In genomic region chr7:66841165-66841564, GRCm38 (mm10) we compare ENCODE assay signal across 8 mouse cellular contexts. TPM values are rescaled to one million over a fixed set of nuclear protein-coding genes. Genes with fewer than 3 reads are reported as not detected.
DNase-seq lines count a peak whose midpoint lies in the region; ATAC-seq lines count a peak whose summit lies in the region.

No protein-coding gene starts in this region.

- no peak overlapping the region for H3K9ac ChIP-seq in heart, embryonic 11.5 days (ENCODE audit: low read depth, low read length)

- no peak for DNase-seq in heart, adult 9 months (ENCODE audit: low spot score in 2 of 2)
- peak; percentile 33 for DNase-seq in right cerebral cortex, postnatal 14 days
- DNase-seq in right cerebral cortex, adult 2 months (ENCODE audit: low spot score in 2 of 2) = no peak
- peak; percentile 57 for DNase-seq in layer of hippocampus, adult 9-11 months
- DNase-seq in thymus, postnatal 14 days = peak; percentile 42
- no peak for DNase-seq in spleen, adult 12 weeks (ENCODE audit: low spot score)

- peaks cover 9% of the 10 kb centered on the region for H3K4me1 ChIP-seq in heart, embryonic 11.5 days (ENCODE audit: control insufficient read depth, insufficient read depth, low read length)

- peak overlapping the region; percentile 66; the same call in 1 of the 2 replicates for H3K4me3 ChIP-seq in heart, embryonic 11.5 days (ENCODE audit: low read depth, low read length)

- H3K9me3 ChIP-seq in heart, embryonic 11.5 days (replicated peaks; ENCODE audit: control insufficient read depth, low read length) = no peaks in the 10 kb centered on the region

- ATAC-seq in heart, embryonic 11.5 days (replicated peaks; ENCODE audit: insufficient number of reproducible peaks, low FRiP score, low TSS enrichment) = no peak
- no peak for ATAC-seq in megakaryocyte-erythroid progenitor cell, adult 5-6 weeks (replicated peaks; ENCODE audit: low FRiP score, low TSS enrichment, poor library complexity, severe bottlenecking)

- peaks cover 17% of the 10 kb centered on the region for H3K27me3 ChIP-seq in heart, embryonic 11.5 days (ENCODE audit: control insufficient read depth, insufficient read depth, low read length)

- WGBS in heart, embryonic 11.5 days (ENCODE audit: insufficient replicate concordance) = 80% methylated on average over 7 of the region's 7 CpGs

- H3K36me3 ChIP-seq in heart, embryonic 11.5 days (ENCODE audit: control insufficient read depth, insufficient read depth, low read length) = no peaks in the 10 kb centered on the region

- H3K27ac ChIP-seq in heart, embryonic 11.5 days (ENCODE audit: low read depth, low read length) = no peak overlapping the region

- H3K4me2 ChIP-seq in heart, embryonic 11.5 days = peak overlapping the region; percentile 100; the same call in 1 of the 2 replicates

RNA-seq across cellular contexts. Expression of gene Adamts17, which starts 1.6 kb away (rescaled TPM):
- 2.8 and 4.4 TPM in 2 replicates for polyA plus RNA-seq in heart, embryonic 11.5 days (2014; fragmentation: Nextera tagmentation; extraction: Ambion mirVana)
- 1.2 TPM in 1 of 2 replicates, not detected in the other for total RNA-seq in megakaryocyte-erythroid progenitor cell, adult 5-6 weeks (2014; fragmentation: Nextera tagmentation)
- not detected in 2 replicates for total RNA-seq in megakaryocyte-erythroid progenitor cell, adult 5-6 weeks (2017)

Comparison
In these comparisons a context has a peak if more than half of its experiments do, and no peak if none do; other contexts are left out.
1. DNase-seq: peak in right cerebral cortex, postnatal 14 days (single experiment), layer of hippocampus, adult 9-11 months (single experiment) and thymus, postnatal 14 days (single experiment); none in heart, adult 9 months (0 of 2), right cerebral cortex, adult 2 months (0 of 2) and spleen, adult 12 weeks (single experiment).